Mouse (Mus musculus): ENCODE data around the gene E330017A01Rik.

DNA sequence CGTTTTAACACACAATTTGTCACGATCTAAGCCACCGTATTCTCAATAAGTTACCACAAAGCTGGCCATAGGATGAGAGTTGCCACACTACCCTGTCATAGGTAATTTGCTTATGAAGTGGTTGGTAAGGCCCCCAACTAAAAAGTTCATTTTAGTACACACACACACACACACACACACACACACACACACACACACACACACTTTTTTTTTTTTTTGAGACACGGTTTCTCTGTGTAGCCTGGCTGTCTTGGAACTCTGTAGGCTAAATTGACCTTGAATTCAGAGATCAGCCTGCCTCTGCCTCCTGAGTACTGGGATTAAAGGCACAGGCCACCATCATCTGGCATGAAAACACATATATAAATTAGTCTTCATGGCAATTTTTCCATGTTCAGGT, 45.4 kb upstream of the E330017A01Rik start:
- TF ChIP-seq POU5F1 (IDR thresholded peaks at IDR 0.05; ENCODE audit: borderline replicate concordance, low read length) (no peak), CTCF (conservative IDR thresholded peaks at IDR 0.05; ENCODE audit: low read length) (no peak)
